Mouse (Mus musculus) ovary, postnatal 10 days (tissue): ENCODE measurements at regions not wholly inside any gene's neighbourhood (a gene's known extent, or its start where the extent isn't known, plus 50 kb on each side); places are given as distances from the start of the nearest gene placed in this dataset.

Source experiments
- DNase-seq: peaks from one replicate; pipeline ENCODE4 v3.0.0; 2022; ENCODE audit warnings: low spot score

GRCm38 (mm10) chr1:35331602-35332339, 482.0 kb downstream of the Plekhb2 start:
- no peak for DNase-seq

- no peak for DNase-seq
Measured at GRCm38 (mm10) chr1:35332340-35332684, 482.5 kb downstream of the Plekhb2 start.

- no peak for DNase-seq
Measured at GRCm38 (mm10) chr1:35337647-35338046, 487.9 kb downstream of the Plekhb2 start.

- DNase-seq, result no peak
Measured at GRCm38 (mm10) chr1:35338184-35338583, 488.4 kb downstream of the Plekhb2 start.

GRCm38 (mm10) chr1:35344539-35344938, 494.8 kb downstream of the Plekhb2 start:
- DNase-seq, result no peak

- no peak for DNase-seq
Measured at GRCm38 (mm10) chr1:35348294-35348693, 498.5 kb downstream of the Plekhb2 start.

- no peak for DNase-seq
Measured at GRCm38 (mm10) chr1:35358981-35359380, 509.2 kb downstream of the Plekhb2 start.

GRCm38 (mm10) chr1:35361465-35361864, 511.7 kb downstream of the Plekhb2 start:
- DNase-seq, result no peak

GRCm38 (mm10) chr1:35362836-35363235, 513.1 kb downstream of the Plekhb2 start:
- no peak for DNase-seq

- DNase-seq, result no peak
Measured at GRCm38 (mm10) chr1:35366559-35366958, 516.8 kb downstream of the Plekhb2 start.

GRCm38 (mm10) chr1:35372751-35373150, 523.0 kb downstream of the Plekhb2 start:
- no peak for DNase-seq

- DNase-seq, result no peak
Measured at GRCm38 (mm10) chr1:35380633-35381385, 531.0 kb downstream of the Plekhb2 start.

GRCm38 (mm10) chr1:35385430-35385829, 535.7 kb downstream of the Plekhb2 start:
- peak; percentile 41 for DNase-seq

- DNase-seq, result no peak
Measured at GRCm38 (mm10) chr1:35388181-35388580, 538.4 kb downstream of the Plekhb2 start.

- no peak for DNase-seq
Measured at GRCm38 (mm10) chr1:35390371-35390770, 540.6 kb downstream of the Plekhb2 start.

- no peak for DNase-seq
Measured at GRCm38 (mm10) chr1:35390858-35391586, 541.2 kb downstream of the Plekhb2 start.

- DNase-seq, result no peak
Measured at GRCm38 (mm10) chr1:35393550-35394118, 543.9 kb downstream of the Plekhb2 start.

- DNase-seq, result no peak
Measured at GRCm38 (mm10) chr1:35400674-35401359, 551.0 kb downstream of the Plekhb2 start.

- DNase-seq, result no peak
Measured at GRCm38 (mm10) chr1:35402995-35403394, 553.2 kb downstream of the Plekhb2 start.

GRCm38 (mm10) chr1:35405418-35405817, 555.6 kb downstream of the Plekhb2 start:
- DNase-seq, result no peak

GRCm38 (mm10) chr1:35415646-35416045, 565.9 kb downstream of the Plekhb2 start:
- DNase-seq, result no peak
